Mouse (Mus musculus): ENCODE measurements at regions not wholly inside any gene's neighbourhood (a gene's known extent, or its start where the extent isn't known, plus 50 kb on each side); places are given as distances from the start of the nearest gene placed in this dataset.

DNA sequence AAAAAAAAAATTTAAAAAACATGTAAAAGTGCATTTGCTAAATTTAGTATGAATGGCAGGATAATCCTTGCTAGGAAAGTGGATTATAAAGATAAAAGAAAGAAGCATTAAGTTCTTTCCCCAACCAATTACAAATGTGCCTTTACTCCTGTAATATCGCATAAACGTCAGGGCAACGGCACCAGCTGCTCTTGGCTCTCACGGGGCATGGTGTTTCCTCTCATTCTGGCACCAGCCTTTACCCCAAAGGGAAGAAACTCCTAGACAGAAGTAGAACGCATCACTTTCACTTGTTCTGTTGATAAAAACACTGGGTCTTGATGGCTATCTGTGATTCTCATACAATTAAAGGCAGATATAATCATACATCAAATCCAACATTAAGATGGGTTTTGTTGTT lies 288.7 kb upstream of the Plscr5 start:
- Histone ChIP-seq H3K9me3 (ENCODE audit: control insufficient read depth, low read length) (no peaks in the 10 kb centered on the region), H3K9ac (replicated peaks; ENCODE audit: low read length) (no peak overlapping the region), H3K4me1 (ENCODE audit: control insufficient read depth, insufficient read depth, low read length) (no peaks in the 10 kb centered on the region), H3K4me3 (replicated peaks; ENCODE audit: low read depth, low read length) (no peak overlapping the region), H3K27ac (replicated peaks; ENCODE audit: low read depth, low read length) (no peak overlapping the region), H3K27me3 (ENCODE audit: control insufficient read depth, insufficient read depth, low read length) (no peaks in the 10 kb centered on the region), H3K4me2 (ENCODE audit: low read length) (no peak overlapping the region), H3K36me3 (ENCODE audit: control insufficient read depth, insufficient read depth, low read length) (no peaks in the 10 kb centered on the region)
- 50% methylated on average over 5 of the region's 5 CpGs for WGBS
- peak; percentile 15 for DNase-seq
- no peak for ATAC-seq (ENCODE audit: low FRiP score, low TSS enrichment)

DNA sequence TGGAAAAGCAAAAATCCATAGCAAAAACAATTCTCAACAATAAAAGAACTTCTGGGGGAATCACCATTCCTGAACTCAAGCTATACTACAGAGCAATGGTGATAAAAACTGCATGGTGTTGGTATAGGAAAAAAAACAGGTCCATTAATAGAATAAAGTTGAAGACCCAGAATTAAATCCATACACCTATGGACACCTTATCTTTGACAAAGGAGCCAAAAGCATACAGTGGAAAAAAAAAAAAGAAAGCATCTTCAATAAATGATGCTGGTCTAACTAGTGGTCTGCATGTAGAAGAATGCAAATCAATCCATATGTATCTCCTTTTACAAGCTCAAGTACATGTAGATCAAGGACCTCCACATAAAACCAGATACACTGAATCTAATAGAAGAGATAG lies 291.8 kb upstream of the Plscr5 start:
- Histone ChIP-seq H3K27me3 (ENCODE audit: control insufficient read depth, insufficient read depth, low read length) (no peaks in the 10 kb centered on the region), H3K9me3 (ENCODE audit: control insufficient read depth, low read length) (no peaks in the 10 kb centered on the region), H3K4me2 (ENCODE audit: low read length) (no peak overlapping the region), H3K9ac (replicated peaks; ENCODE audit: low read length) (no peak overlapping the region), H3K4me1 (ENCODE audit: control insufficient read depth, insufficient read depth, low read length) (no peaks in the 10 kb centered on the region), H3K4me3 (replicated peaks; ENCODE audit: low read depth, low read length) (no peak overlapping the region), H3K36me3 (ENCODE audit: control insufficient read depth, insufficient read depth, low read length) (no peaks in the 10 kb centered on the region), H3K27ac (replicated peaks; ENCODE audit: low read depth, low read length) (no peak overlapping the region)
- DNase-seq (no peak), ATAC-seq (ENCODE audit: low FRiP score, low TSS enrichment) (no peak)

DNA sequence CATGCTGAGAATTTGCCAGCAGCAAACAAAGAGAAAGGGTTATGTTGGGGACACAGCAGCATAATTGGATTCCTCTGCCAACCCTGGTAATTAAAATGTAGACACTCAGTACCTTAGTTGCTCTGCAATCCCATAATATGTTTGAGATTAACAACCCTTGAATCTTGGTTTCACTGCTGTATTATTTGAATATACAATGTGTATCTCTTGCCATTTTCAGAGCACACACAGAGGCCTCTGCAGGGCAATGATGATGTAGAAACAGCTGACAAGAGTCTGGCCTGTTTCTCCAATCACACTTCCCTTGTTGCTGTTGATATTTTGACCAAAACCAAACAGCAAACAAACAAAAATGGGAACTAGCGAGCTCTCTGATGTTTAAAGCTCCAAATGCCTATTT lies 315.9 kb upstream of the Plscr5 start:
- Histone ChIP-seq H3K4me2 (ENCODE audit: low read length) (no peak overlapping the region), H3K36me3 (ENCODE audit: control insufficient read depth, insufficient read depth, low read length) (no peaks in the 10 kb centered on the region), H3K4me3 (replicated peaks; ENCODE audit: low read depth, low read length) (no peak overlapping the region), H3K9ac (replicated peaks; ENCODE audit: low read length) (no peak overlapping the region), H3K4me1 (ENCODE audit: control insufficient read depth, insufficient read depth, low read length) (no peaks in the 10 kb centered on the region), H3K9me3 (ENCODE audit: control insufficient read depth, low read length) (no peaks in the 10 kb centered on the region), H3K27ac (replicated peaks; ENCODE audit: low read depth, low read length) (no peak overlapping the region), H3K27me3 (ENCODE audit: control insufficient read depth, insufficient read depth, low read length) (no peaks in the 10 kb centered on the region)
- ATAC-seq (ENCODE audit: low FRiP score, low TSS enrichment) (no peak), DNase-seq (no peak)
- WGBS: 87% methylated on average over 1 of the region's 1 CpGs

DNA sequence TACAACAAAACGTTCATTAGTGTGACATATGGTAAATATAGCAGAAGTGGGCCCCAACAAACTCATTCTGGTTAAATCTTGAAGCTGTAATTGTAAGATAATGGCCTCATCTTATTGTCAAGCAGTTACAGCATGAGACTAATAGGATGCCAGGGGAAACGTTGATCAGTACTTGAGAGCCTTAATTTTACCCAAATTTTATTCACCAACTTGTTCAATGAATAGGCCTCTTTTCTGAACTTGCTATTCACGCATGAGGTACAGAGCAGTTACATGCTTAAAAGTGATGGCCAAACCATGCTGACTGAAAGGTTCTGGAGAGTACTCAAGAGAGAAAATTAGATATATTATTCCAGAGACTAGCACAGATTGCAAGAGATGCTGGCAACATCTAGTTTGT lies 361.2 kb upstream of the Plscr5 start:
- no peak overlapping the region for H3K27ac ChIP-seq (replicated peaks; ENCODE audit: low read depth, low read length)
- H3K36me3 ChIP-seq (ENCODE audit: control insufficient read depth, insufficient read depth, low read length): no peaks in the 10 kb centered on the region
- no peak for DNase-seq
- 60% methylated on average over 3 of the region's 3 CpGs for WGBS
- ATAC-seq (ENCODE audit: low FRiP score, low TSS enrichment): no peak
- no peak overlapping the region for H3K9ac ChIP-seq (replicated peaks; ENCODE audit: low read length)
- no peaks in the 10 kb centered on the region for H3K4me1 ChIP-seq (ENCODE audit: control insufficient read depth, insufficient read depth, low read length)
- H3K4me2 ChIP-seq (ENCODE audit: low read length): no peak overlapping the region
- H3K27me3 ChIP-seq (ENCODE audit: control insufficient read depth, insufficient read depth, low read length): no peaks in the 10 kb centered on the region
- no peaks in the 10 kb centered on the region for H3K9me3 ChIP-seq (ENCODE audit: control insufficient read depth, low read length)
- no peak overlapping the region for H3K4me3 ChIP-seq (replicated peaks; ENCODE audit: low read depth, low read length)

DNA sequence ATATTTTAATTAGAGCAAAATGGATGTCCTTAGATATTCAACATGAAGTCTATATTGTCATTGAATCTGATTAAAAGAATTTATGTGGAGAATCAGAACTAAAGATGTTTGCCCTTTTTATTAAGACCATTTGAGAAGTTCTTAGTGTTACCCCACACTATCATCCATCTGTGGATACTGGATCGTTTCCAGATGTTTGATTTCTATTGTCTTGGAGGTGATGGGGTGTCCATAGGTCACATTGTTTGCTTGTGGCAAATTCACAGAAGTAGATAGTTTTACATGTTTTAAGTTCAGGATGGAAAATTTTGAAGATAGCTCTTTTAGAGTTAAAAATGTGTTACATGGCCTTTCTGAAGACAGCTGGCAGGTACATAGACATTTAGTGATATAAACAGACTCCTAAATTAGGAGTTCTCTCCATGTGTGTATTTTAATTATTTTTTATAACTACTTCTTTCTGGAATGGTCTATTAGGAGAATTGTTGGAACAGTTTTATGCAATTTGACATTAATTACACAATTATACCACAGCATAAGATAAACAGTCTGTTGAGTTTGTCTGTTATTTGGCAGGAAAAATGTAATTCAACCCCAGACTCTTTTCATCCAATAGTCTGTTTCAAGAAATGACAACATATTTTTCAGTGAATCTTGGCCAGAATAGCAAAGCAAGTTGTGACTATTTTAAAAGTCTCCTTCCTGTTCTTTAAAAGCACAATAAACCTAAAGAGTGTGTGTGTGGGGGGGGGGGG lies 368.8 kb upstream of the Plscr5 start:
- H3K27ac ChIP-seq (replicated peaks; ENCODE audit: low read depth, low read length): no peak overlapping the region
- no peaks in the 10 kb centered on the region for H3K36me3 ChIP-seq (ENCODE audit: control insufficient read depth, insufficient read depth, low read length)
- H3K9me3 ChIP-seq (ENCODE audit: control insufficient read depth, low read length): no peaks in the 10 kb centered on the region
- no peaks in the 10 kb centered on the region for H3K27me3 ChIP-seq (ENCODE audit: control insufficient read depth, insufficient read depth, low read length)
- 80% methylated on average over 1 of the region's 1 CpGs for WGBS
- no peaks in the 10 kb centered on the region for H3K4me1 ChIP-seq (ENCODE audit: control insufficient read depth, insufficient read depth, low read length)
- DNase-seq: no peak
- H3K9ac ChIP-seq (replicated peaks; ENCODE audit: low read length): no peak overlapping the region
- ATAC-seq (ENCODE audit: low FRiP score, low TSS enrichment): no peak
- H3K4me3 ChIP-seq (replicated peaks; ENCODE audit: low read depth, low read length): no peak overlapping the region
- H3K4me2 ChIP-seq (ENCODE audit: low read length): no peak overlapping the region

DNA sequence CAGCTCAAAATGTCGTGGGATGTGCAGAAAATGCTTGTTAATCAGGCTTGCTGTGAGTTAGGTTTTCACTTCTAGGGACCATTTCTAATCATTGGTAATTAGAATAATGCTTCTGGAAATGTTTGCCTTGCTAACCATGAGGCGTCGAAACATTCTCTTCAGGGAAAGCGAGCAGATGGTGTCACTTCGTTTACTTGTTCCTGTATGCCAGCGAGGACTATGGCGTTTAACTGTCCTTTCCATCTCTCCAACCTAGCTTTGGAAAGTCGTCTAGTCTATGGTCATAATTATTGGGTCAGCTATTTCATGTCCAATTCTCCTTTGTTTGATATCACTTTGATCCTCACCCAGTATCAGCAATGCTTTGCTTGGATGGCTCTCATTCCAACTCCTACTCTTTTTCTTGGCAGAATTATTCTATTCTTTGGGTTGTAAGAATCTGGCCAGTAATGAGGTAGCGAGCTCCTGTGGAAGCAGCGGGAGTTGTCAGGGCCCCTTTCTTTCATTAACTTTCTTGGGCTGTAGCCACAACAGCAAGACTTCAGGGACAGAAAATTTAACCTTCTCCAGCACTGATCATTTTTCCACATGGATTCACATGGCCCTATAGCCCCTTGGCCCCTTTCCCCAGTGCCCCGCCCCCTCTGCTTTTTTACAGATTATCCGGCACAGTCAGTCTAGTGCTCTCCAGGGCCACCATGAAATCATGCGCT lies 374.0 kb upstream of the Plscr5 start:
- 59% methylated on average over 13 of the region's 13 CpGs for WGBS
- Histone ChIP-seq H3K4me1 (ENCODE audit: control insufficient read depth, insufficient read depth, low read length) (no peaks in the 10 kb centered on the region), H3K9me3 (ENCODE audit: control insufficient read depth, low read length) (no peaks in the 10 kb centered on the region), H3K27ac (replicated peaks; ENCODE audit: low read depth, low read length) (no peak overlapping the region), H3K27me3 (ENCODE audit: control insufficient read depth, insufficient read depth, low read length) (no peaks in the 10 kb centered on the region), H3K4me2 (ENCODE audit: low read length) (no peak overlapping the region), H3K9ac (replicated peaks; ENCODE audit: low read length) (no peak overlapping the region), H3K4me3 (replicated peaks; ENCODE audit: low read depth, low read length) (no peak overlapping the region), H3K36me3 (ENCODE audit: control insufficient read depth, insufficient read depth, low read length) (no peaks in the 10 kb centered on the region)
- DNase-seq (peak; percentile 24), ATAC-seq (ENCODE audit: low FRiP score, low TSS enrichment) (peak; percentile 50; the same call in 1 of the 2 replicates)

DNA sequence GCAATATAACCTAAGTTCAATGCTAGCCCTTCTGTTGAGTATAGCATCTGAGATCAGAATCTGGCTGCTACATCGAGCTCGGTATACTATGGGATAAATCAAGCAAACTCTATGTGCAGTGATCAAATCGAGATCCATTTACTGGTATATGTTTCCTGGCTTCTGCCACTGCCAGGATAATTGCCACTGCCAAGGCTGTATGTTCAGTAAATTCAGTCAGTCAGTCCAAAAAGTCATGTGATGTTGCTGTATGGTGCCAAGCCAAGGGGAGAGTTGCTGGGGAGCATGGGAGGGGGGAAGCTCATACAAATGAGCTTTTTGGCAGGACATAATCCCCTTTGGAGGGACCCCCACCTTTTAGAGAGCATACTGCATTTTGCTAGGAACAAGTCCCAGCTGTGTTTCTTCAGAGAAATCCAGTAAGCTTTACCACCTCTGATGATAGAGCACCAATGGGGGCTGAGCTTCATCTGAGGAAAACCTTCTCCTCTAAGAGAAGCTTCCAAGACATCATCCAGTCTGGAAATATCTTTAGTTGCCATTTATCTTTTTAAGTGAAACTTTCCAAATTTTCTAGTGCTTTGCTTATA lies 389.3 kb upstream of the Plscr5 start:
- Histone ChIP-seq H3K27ac (replicated peaks; ENCODE audit: low read depth, low read length) (no peak overlapping the region), H3K9ac (replicated peaks; ENCODE audit: low read length) (no peak overlapping the region), H3K4me1 (ENCODE audit: control insufficient read depth, insufficient read depth, low read length) (no peaks in the 10 kb centered on the region), H3K4me3 (replicated peaks; ENCODE audit: low read depth, low read length) (no peak overlapping the region), H3K4me2 (ENCODE audit: low read length) (no peak overlapping the region), H3K9me3 (ENCODE audit: control insufficient read depth, low read length) (no peaks in the 10 kb centered on the region), H3K36me3 (ENCODE audit: control insufficient read depth, insufficient read depth, low read length) (no peaks in the 10 kb centered on the region), H3K27me3 (ENCODE audit: control insufficient read depth, insufficient read depth, low read length) (no peaks in the 10 kb centered on the region)
- ATAC-seq (ENCODE audit: low FRiP score, low TSS enrichment): no peak
- WGBS: 87% methylated on average over 3 of the region's 3 CpGs
- DNase-seq: no peak

DNA sequence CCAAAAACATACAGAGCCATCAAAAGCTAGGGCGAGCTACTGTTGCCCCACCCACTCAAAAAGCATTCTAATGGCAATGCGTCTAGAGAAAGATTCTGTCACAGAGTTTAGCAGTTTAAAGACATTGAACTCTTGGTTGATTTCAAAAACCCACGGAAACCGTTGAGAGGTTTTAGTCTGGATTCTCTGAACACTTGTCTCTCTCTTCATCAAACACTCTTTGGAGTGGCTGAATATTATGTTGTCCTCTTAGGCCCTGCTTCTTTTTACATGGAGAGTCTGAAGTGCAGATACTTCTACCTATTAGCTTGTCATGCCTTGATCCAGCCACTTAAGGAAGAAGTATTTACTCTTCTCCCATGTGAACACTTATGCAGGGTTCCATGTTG lies 393.9 kb upstream of the Plscr5 start:
- no peak for ATAC-seq (ENCODE audit: low FRiP score, low TSS enrichment)
- WGBS: 91% methylated on average over 4 of the region's 4 CpGs
- H3K27ac ChIP-seq (replicated peaks; ENCODE audit: low read depth, low read length): no peak overlapping the region

More for the DNA sequence above, 393.9 kb upstream of the Plscr5 start:
- no peak overlapping the region for H3K4me2 ChIP-seq (ENCODE audit: low read length)
- no peak overlapping the region for H3K9ac ChIP-seq (replicated peaks; ENCODE audit: low read length)
- no peaks in the 10 kb centered on the region for H3K27me3 ChIP-seq (ENCODE audit: control insufficient read depth, insufficient read depth, low read length)
- no peaks in the 10 kb centered on the region for H3K9me3 ChIP-seq (ENCODE audit: control insufficient read depth, low read length)
- H3K4me1 ChIP-seq (ENCODE audit: control insufficient read depth, insufficient read depth, low read length): no peaks in the 10 kb centered on the region
- no peaks in the 10 kb centered on the region for H3K36me3 ChIP-seq (ENCODE audit: control insufficient read depth, insufficient read depth, low read length)
- H3K4me3 ChIP-seq (replicated peaks; ENCODE audit: low read depth, low read length): no peak overlapping the region
- no peak for DNase-seq

Data from midbrain, embryonic 14.5 days (tissue).